Mouse (Mus musculus) heart, embryonic 12.5 days (tissue): ENCODE measurements around the gene Zfp827. TPM values are rescaled to one million over a fixed set of nuclear protein-coding genes. Genes with fewer than 3 reads are reported as not detected.

ENCODE experiments used
- ATAC-seq: fragments of 200-750 bp; cut with Nextera tagmentation; 2 replicates; pipeline ENCODE4 v1.8.0; 2017; ENCODE audit warnings: moderate TSS enrichment, moderate library complexity; ENCODE audit not compliant: insufficient number of reproducible peaks, low FRiP score
- H3K27ac ChIP-seq: fragments of 300-500 bp; sonication (generic); 2 replicates; pipeline ENCODE4 v1.5.1; 2016; ENCODE audit warnings: mild to moderate bottlenecking, moderate library complexity; ENCODE audit not compliant: poor library complexity, severe bottlenecking
- H3K27me3 ChIP-seq: fragments of 300-500 bp; sonication (generic); replicated peaks from 2 replicates; pipeline ENCODE4 v1.6.1; 2016; ENCODE audit warnings: mild to moderate bottlenecking, moderate library complexity
- H3K36me3 ChIP-seq: fragments of 300-500 bp; sonication (generic); 2 replicates; pipeline ENCODE4 v1.6.1; 2016; ENCODE audit warnings: mild to moderate bottlenecking, moderate library complexity
- H3K4me1 ChIP-seq: fragments of 300-500 bp; sonication (generic); replicated peaks from 2 replicates; pipeline ENCODE4 v1.6.1; 2016; ENCODE audit warnings: mild to moderate bottlenecking
- H3K4me2 ChIP-seq: fragments of 300-500 bp; sonication (generic); 2 replicates; pipeline ENCODE4 v1.6.1; 2016; ENCODE audit warnings: mild to moderate bottlenecking, moderate library complexity
- H3K4me3 ChIP-seq: fragments of 300-500 bp; sonication (generic); 2 replicates; pipeline ENCODE4 v1.5.1; 2016; ENCODE audit warnings: mild to moderate bottlenecking
- H3K9ac ChIP-seq: fragments of 300-500 bp; sonication (generic); 2 replicates; pipeline ENCODE4 v1.6.1; 2016; ENCODE audit warnings: mild to moderate bottlenecking, moderate library complexity
- H3K9me3 ChIP-seq: fragments of 300-500 bp; sonication (generic); replicated peaks from 2 replicates; pipeline ENCODE4 v1.6.1; 2016; ENCODE audit warnings: mild to moderate bottlenecking, moderate library complexity
- WGBS: fragments of 180-500 bp; shearing (Covaris S2); methylation state at CpG from one replicate; pipeline ENCODE4 v1.1.7; 2016; 5-methylcytosine and 5-hydroxymethylcytosine counted together
- polyA plus RNA-seq: library from polyadenylated mRNA; unstranded; fragments of >200 nt; fragmentation: Nextera tagmentation; extraction: Ambion mirVana; gene quantifications from 2 replicates; pipeline ENCODE4 v1.2.1, GENCODE M21; 2016

Gene Zfp827
- polyA plus RNA-seq, 1 experiment from 2014 or later, result 10.5 TPM

GRCm38 (mm10) chr8:79222106-79222751 is 194.0 kb downstream of the Zfp827 start:
- 0 out of 2 replicates have a peak overlapping the region, but pooled peaks have one; percentile 23 for H3K27ac ChIP-seq
- WGBS, result 57% methylated on average over 5 of the region's 5 CpGs

GRCm38 (mm10) chr8:79222752-79223141 is 194.5 kb downstream of the Zfp827 start:
- 42% methylated on average over 5 of the region's 5 CpGs for WGBS
- Histone ChIP-seq H3K9me3 (peaks cover 4% of the 10 kb centered on the region; the same call in 1 of the 2 replicates), H3K9ac (no peak overlapping the region), H3K4me1 (peaks cover 15% of the 10 kb centered on the region), H3K27me3 (no peaks in the 10 kb centered on the region), H3K4me3 (no peak overlapping the region), H3K27ac (0 out of 2 replicates have a peak overlapping the region, but pooled peaks have one; percentile 23), H3K4me2 (no peak overlapping the region), H3K36me3 (no peaks in the 10 kb centered on the region)
- peak; percentile 48 for ATAC-seq

More at GRCm38 (mm10) chr8:79222106-79222751, 194.0 kb downstream of the Zfp827 start:
- Histone ChIP-seq H3K4me2 (no peak overlapping the region), H3K36me3 (no peaks in the 10 kb centered on the region), H3K4me1 (peaks cover 15% of the 10 kb centered on the region), H3K9ac (no peak overlapping the region), H3K4me3 (no peak overlapping the region), H3K9me3 (peaks cover 4% of the 10 kb centered on the region; the same call in 1 of the 2 replicates), H3K27me3 (no peaks in the 10 kb centered on the region)
- no peak for ATAC-seq

DNA sequence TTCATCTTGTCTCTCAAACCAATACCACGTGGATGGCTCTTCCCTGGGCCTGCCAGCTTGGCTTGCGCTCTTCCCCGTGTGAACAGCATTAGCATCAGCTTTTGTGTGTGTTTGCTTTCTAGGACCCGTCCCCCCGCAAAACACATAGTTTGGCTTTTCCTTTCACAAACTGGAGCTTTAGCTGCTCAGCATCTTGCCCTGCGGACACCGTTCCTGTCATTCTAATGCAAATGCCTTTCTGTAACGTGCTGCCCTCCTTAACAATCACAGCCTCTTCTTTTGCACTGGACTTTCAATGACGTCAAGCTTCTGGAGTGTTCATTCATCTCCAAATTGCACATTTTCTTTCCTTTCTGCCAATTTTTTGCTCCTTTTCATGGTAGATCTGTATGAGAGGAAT is 196.1 kb downstream of the Zfp827 start:
- WGBS, result 86% methylated on average over 9 of the region's 9 CpGs

GRCm38 (mm10) chr8:79225586-79225985 is 197.3 kb downstream of the Zfp827 start:
- Histone ChIP-seq H3K4me3 (no peak overlapping the region), H3K27ac (no peak overlapping the region), H3K9me3 (peaks cover 11% of the 10 kb centered on the region; the same call in 1 of the 2 replicates), H3K4me2 (no peak overlapping the region), H3K27me3 (no peaks in the 10 kb centered on the region), H3K9ac (no peak overlapping the region), H3K36me3 (no peaks in the 10 kb centered on the region), H3K4me1 (peaks cover 15% of the 10 kb centered on the region)
- 66% methylated on average over 7 of the region's 7 CpGs for WGBS
- no peak for ATAC-seq

More for the DNA sequence above, 196.1 kb downstream of the Zfp827 start:
- H3K36me3 ChIP-seq, result no peaks in the 10 kb centered on the region
- ATAC-seq, result no peak
- no peak overlapping the region for H3K9ac ChIP-seq
- H3K27me3 ChIP-seq, result no peaks in the 10 kb centered on the region
- no peak overlapping the region for H3K4me3 ChIP-seq
- peaks cover 15% of the 10 kb centered on the region for H3K4me1 ChIP-seq
- peaks cover 11% of the 10 kb centered on the region; the same call in 1 of the 2 replicates for H3K9me3 ChIP-seq
- H3K27ac ChIP-seq, result no peak overlapping the region
- no peak overlapping the region for H3K4me2 ChIP-seq

DNA sequence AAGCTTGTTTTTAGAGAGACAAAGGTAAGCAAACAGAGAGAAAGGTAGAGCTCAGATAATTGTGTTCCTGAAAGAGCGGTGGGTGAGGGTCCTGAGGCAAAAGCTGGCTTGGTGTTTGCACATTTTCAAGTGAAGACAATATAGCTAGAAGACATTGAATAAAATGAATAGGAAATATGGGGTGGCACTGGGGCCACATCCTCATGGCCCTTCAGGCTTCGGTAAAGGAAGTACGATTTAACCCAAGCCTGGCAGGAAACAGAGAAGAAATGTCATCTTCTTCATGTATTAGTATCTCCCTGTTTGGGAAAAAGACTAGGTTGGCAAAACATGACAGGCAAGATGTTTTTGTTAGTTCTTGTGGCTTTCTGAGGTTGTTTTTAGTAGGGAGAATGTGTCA is 197.8 kb downstream of the Zfp827 start:
- Histone ChIP-seq H3K4me3 (no peak overlapping the region), H3K4me2 (no peak overlapping the region), H3K9me3 (peaks cover 11% of the 10 kb centered on the region; the same call in 1 of the 2 replicates), H3K36me3 (no peaks in the 10 kb centered on the region), H3K4me1 (peaks cover 15% of the 10 kb centered on the region), H3K9ac (no peak overlapping the region), H3K27me3 (no peaks in the 10 kb centered on the region), H3K27ac (no peak overlapping the region)
- no peak for ATAC-seq
- 91% methylated on average over 3 of the region's 3 CpGs for WGBS

DNA sequence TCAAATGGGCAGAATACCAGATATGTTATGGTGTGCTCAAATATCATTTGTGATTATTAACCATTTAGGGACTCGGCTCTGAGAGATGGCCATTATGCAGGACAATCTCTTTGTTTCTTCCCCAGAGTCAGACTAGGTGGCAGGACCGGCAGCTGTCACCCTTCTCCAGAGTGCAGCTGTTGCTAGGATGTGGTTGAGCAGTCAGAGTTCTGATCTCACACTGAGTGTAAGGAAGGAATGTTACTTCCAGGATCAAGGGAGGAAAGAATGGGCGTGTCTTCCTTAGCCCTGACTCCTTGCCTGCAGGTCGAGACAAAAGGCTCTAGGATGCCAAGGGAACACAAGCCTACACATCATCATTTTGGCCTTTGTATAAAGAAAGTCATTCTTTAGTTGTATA is 199.0 kb downstream of the Zfp827 start:
- WGBS, result 74% methylated on average over 4 of the region's 4 CpGs
- no peak for ATAC-seq
- H3K27me3 ChIP-seq, result no peaks in the 10 kb centered on the region
- peaks cover 12% of the 10 kb centered on the region for H3K4me1 ChIP-seq
- no peak overlapping the region for H3K4me2 ChIP-seq
- H3K27ac ChIP-seq, result no peak overlapping the region
- no peak overlapping the region for H3K9ac ChIP-seq
- peaks cover 11% of the 10 kb centered on the region; the same call in 1 of the 2 replicates for H3K9me3 ChIP-seq
- no peaks in the 10 kb centered on the region for H3K36me3 ChIP-seq
- H3K4me3 ChIP-seq, result no peak overlapping the region

- Histone ChIP-seq H3K9me3 (peaks cover 11% of the 10 kb centered on the region; the same call in 1 of the 2 replicates), H3K27ac (no peak overlapping the region), H3K4me2 (no peak overlapping the region), H3K9ac (no peak overlapping the region), H3K4me1 (peaks cover 4% of the 10 kb centered on the region), H3K27me3 (no peaks in the 10 kb centered on the region), H3K36me3 (no peaks in the 10 kb centered on the region), H3K4me3 (no peak overlapping the region)
- no peak for ATAC-seq
- WGBS, result 81% methylated on average over 3 of the region's 3 CpGs
These were observed 199.7 kb downstream of the Zfp827 start for GRCm38 (mm10) chr8:79227916-79228315.

- no peaks in the 10 kb centered on the region for H3K36me3 ChIP-seq
- WGBS, result 85% methylated on average over 8 of the region's 8 CpGs
- H3K4me2 ChIP-seq, result no peak overlapping the region
- no peaks in the 10 kb centered on the region for H3K4me1 ChIP-seq
- no peak overlapping the region for H3K9ac ChIP-seq
- no peak overlapping the region for H3K4me3 ChIP-seq
- no peak overlapping the region for H3K27ac ChIP-seq
- no peaks in the 10 kb centered on the region for H3K27me3 ChIP-seq
- peaks cover 11% of the 10 kb centered on the region; the same call in 1 of the 2 replicates for H3K9me3 ChIP-seq
- no peak for ATAC-seq
These were observed 201.1 kb downstream of the Zfp827 start for GRCm38 (mm10) chr8:79229266-79229888.

GRCm38 (mm10) chr8:79239320-79239719 is 211.1 kb downstream of the Zfp827 start:
- H3K27ac ChIP-seq, result no peak overlapping the region
- H3K4me1 ChIP-seq, result peaks cover 6% of the 10 kb centered on the region; the same call in 1 of the 2 replicates
- H3K9me3 ChIP-seq, result 0 out of 2 replicates have a peak, but pooled peaks cover 4% of the 10 kb centered on the region
- H3K27me3 ChIP-seq, result no peaks in the 10 kb centered on the region
- WGBS, result 66% methylated on average over 3 of the region's 3 CpGs
- no peak overlapping the region for H3K4me2 ChIP-seq
- H3K9ac ChIP-seq, result no peak overlapping the region
- ATAC-seq, result no peak
- H3K36me3 ChIP-seq, result no peaks in the 10 kb centered on the region
- no peak overlapping the region for H3K4me3 ChIP-seq

- Histone ChIP-seq H3K4me2 (no peak overlapping the region), H3K9me3 (0 out of 2 replicates have a peak, but pooled peaks cover 4% of the 10 kb centered on the region), H3K9ac (no peak overlapping the region), H3K4me3 (no peak overlapping the region), H3K27ac (no peak overlapping the region), H3K27me3 (no peaks in the 10 kb centered on the region), H3K4me1 (peaks cover 6% of the 10 kb centered on the region; the same call in 1 of the 2 replicates), H3K36me3 (no peaks in the 10 kb centered on the region)
- WGBS, result 73% methylated on average over 7 of the region's 7 CpGs
- no peak for ATAC-seq
These were observed 211.8 kb downstream of the Zfp827 start for GRCm38 (mm10) chr8:79239996-79240395.
